Mouse (Mus musculus): ENCODE measurements at regions not wholly inside any gene's neighbourhood (a gene's known extent, or its start where the extent isn't known, plus 50 kb on each side); places are given as distances from the start of the nearest gene placed in this dataset.
"Not testable (repeated sequence)": the region's sequence is repeated elsewhere in the genome, so short reads cannot be mapped to it uniquely, and the experiment has no call there.

GRCm38 (mm10) chr14:52962110-52962509, 466.6 kb upstream of the Olfr1507 start:
- TF ChIP-seq CTCF (IDR thresholded peaks at IDR 0.05; ENCODE audit: borderline replicate concordance, insufficient read depth, low read length); POLR2A (IDR thresholded peaks at IDR 0.05; ENCODE audit: low read depth, low read length): not testable (repeated sequence)
